Mouse (Mus musculus): ENCODE results near the gene Nlrc4. TPM values are rescaled to one million over a fixed set of nuclear protein-coding genes. Genes with fewer than 3 reads are reported as not detected.

Nlrc4 gene
- polyA plus RNA-seq (2014; fragmentation: Nextera tagmentation; extraction: Ambion mirVana), result 0.12 and 0.23 TPM in 2 replicates

GRCm38 (mm10) chr17:74458711-74459408 lies at the start of gene Nlrc4:
TSS of gene Nlrc4 (minus strand) at chr17:74459142.
- no peaks in the 10 kb centered on the region for H3K36me3 ChIP-seq (ENCODE audit: control insufficient read depth, insufficient read depth, low read length)
- ATAC-seq (ENCODE audit: insufficient read depth, low FRiP score, low TSS enrichment) (no peak), DNase-seq (ENCODE audit: low spot score) (no peak)
- no peaks in the 10 kb centered on the region for H3K4me1 ChIP-seq (ENCODE audit: control insufficient read depth, insufficient read depth, low read length)
- H3K9me3 ChIP-seq (ENCODE audit: control insufficient read depth, low read length), result no peaks in the 10 kb centered on the region
- H3K27ac ChIP-seq (ENCODE audit: low read depth, low read length), result no peak within 1 kb of the TSS
- 50% methylated on average over 8 of the region's 8 CpGs for WGBS
- no peaks in the 10 kb centered on the region for H3K27me3 ChIP-seq (ENCODE audit: control insufficient read depth, insufficient read depth, low read length)
- H3K9ac ChIP-seq (ENCODE audit: low read length), result no peak within 1 kb of the TSS
- no peak within 1 kb of the TSS for H3K4me2 ChIP-seq (ENCODE audit: low read depth)
- H3K4me3 ChIP-seq (ENCODE audit: low read depth, low read length), result no peak within 1 kb of the TSS

- DNase-seq (ENCODE audit: low spot score), result no peak
- ATAC-seq (ENCODE audit: insufficient read depth, low FRiP score, low TSS enrichment), result no peak
- Histone ChIP-seq H3K27ac (ENCODE audit: low read depth, low read length) (no peak overlapping the region), H3K9me3 (ENCODE audit: control insufficient read depth, low read length) (no peaks in the 10 kb centered on the region), H3K4me1 (ENCODE audit: control insufficient read depth, insufficient read depth, low read length) (no peaks in the 10 kb centered on the region), H3K9ac (ENCODE audit: low read length) (no peak overlapping the region), H3K4me2 (ENCODE audit: low read depth) (no peak overlapping the region), H3K36me3 (ENCODE audit: control insufficient read depth, insufficient read depth, low read length) (no peaks in the 10 kb centered on the region), H3K4me3 (ENCODE audit: low read depth, low read length) (no peak overlapping the region), H3K27me3 (ENCODE audit: control insufficient read depth, insufficient read depth, low read length) (no peaks in the 10 kb centered on the region)
- WGBS, result 95% methylated on average over 3 of the region's 3 CpGs
Observed at GRCm38 (mm10) chr17:74508600-74508999, 49.7 kb upstream of the Nlrc4 start.

- H3K9ac ChIP-seq (ENCODE audit: low read length), result no peak overlapping the region
- H3K9me3 ChIP-seq (ENCODE audit: control insufficient read depth, low read length), result no peaks in the 10 kb centered on the region
- no peaks in the 10 kb centered on the region for H3K4me1 ChIP-seq (ENCODE audit: control insufficient read depth, insufficient read depth, low read length)
- no peak for ATAC-seq (ENCODE audit: insufficient read depth, low FRiP score, low TSS enrichment)
- no peak overlapping the region for H3K4me2 ChIP-seq (ENCODE audit: low read depth)
- 82% methylated on average over 2 of the region's 2 CpGs for WGBS
- no peaks in the 10 kb centered on the region for H3K36me3 ChIP-seq (ENCODE audit: control insufficient read depth, insufficient read depth, low read length)
- no peak for DNase-seq (ENCODE audit: low spot score)
- H3K4me3 ChIP-seq (ENCODE audit: low read depth, low read length), result no peak overlapping the region
- no peaks in the 10 kb centered on the region for H3K27me3 ChIP-seq (ENCODE audit: control insufficient read depth, insufficient read depth, low read length)
- H3K27ac ChIP-seq (ENCODE audit: low read depth, low read length), result no peak overlapping the region
Observed at GRCm38 (mm10) chr17:74507934-74508333, 49.0 kb upstream of the Nlrc4 start.

- H3K27ac ChIP-seq (ENCODE audit: low read depth, low read length), result no peak overlapping the region
- no peak overlapping the region for H3K4me2 ChIP-seq (ENCODE audit: low read depth)
- no peak for ATAC-seq (ENCODE audit: insufficient read depth, low FRiP score, low TSS enrichment)
- no peak for DNase-seq (ENCODE audit: low spot score)
- no peaks in the 10 kb centered on the region for H3K9me3 ChIP-seq (ENCODE audit: control insufficient read depth, low read length)
- peaks cover 3% of the 10 kb centered on the region; the same call in 1 of the 2 replicates for H3K36me3 ChIP-seq (ENCODE audit: control insufficient read depth, insufficient read depth, low read length)
- H3K4me3 ChIP-seq (ENCODE audit: low read depth, low read length), result no peak overlapping the region
- H3K9ac ChIP-seq (ENCODE audit: low read length), result no peak overlapping the region
- H3K4me1 ChIP-seq (ENCODE audit: control insufficient read depth, insufficient read depth, low read length), result no peaks in the 10 kb centered on the region
- no peaks in the 10 kb centered on the region for H3K27me3 ChIP-seq (ENCODE audit: control insufficient read depth, insufficient read depth, low read length)
Observed at GRCm38 (mm10) chr17:74501085-74501484, 42.1 kb upstream of the Nlrc4 start.

DNA sequence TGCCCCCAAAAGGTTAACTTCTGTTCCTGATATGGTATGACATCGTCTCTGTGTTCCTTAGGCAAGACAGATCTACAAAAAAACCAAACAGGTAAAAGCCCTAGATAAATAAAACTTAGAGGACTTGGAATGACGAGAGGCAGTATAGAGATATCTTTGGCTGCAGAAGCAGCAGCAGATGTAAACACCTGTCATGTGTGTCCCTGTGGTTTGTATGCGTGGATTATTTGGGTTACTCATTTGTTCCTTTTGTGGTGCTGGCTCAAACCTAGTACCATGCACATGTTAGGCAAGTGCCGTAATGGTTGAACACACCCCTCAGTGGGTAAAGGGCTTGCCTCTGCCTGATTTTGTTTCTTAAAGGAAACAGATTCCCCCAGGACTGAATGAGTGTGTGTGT lies 41.3 kb upstream of the Nlrc4 start:
- DNase-seq (ENCODE audit: low spot score), result no peak
- 92% methylated on average over 4 of the region's 4 CpGs for WGBS

DNA sequence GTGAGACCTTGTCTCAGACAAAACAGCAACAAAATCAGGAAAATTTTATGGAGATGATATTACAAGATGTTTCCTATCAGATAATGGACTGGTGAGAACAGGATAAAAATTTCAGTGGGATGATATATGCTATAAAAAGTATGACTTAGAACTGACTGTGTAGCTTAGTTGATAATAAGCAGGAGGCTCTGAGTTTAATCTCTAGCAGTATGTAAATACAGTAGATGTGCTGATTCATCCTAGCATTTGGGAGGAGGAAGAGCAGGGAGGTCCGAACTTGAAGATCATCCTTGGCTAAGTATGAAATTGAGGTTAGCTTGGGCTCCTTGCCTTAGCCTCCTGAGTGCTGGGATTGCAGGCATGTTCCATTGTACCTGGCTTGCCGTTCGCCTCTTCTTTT lies 32.6 kb upstream of the Nlrc4 start:
- no peaks in the 10 kb centered on the region for H3K27me3 ChIP-seq (ENCODE audit: control insufficient read depth, insufficient read depth, low read length)

More for the DNA sequence above, 41.3 kb upstream of the Nlrc4 start:
- H3K4me1 ChIP-seq (ENCODE audit: control insufficient read depth, insufficient read depth, low read length), result no peaks in the 10 kb centered on the region
- no peak overlapping the region for H3K27ac ChIP-seq (ENCODE audit: low read depth, low read length)
- H3K4me2 ChIP-seq (ENCODE audit: low read depth), result no peak overlapping the region
- no peak overlapping the region for H3K9ac ChIP-seq (ENCODE audit: low read length)
- ATAC-seq (ENCODE audit: insufficient read depth, low FRiP score, low TSS enrichment), result no peak
- H3K27me3 ChIP-seq (ENCODE audit: control insufficient read depth, insufficient read depth, low read length), result no peaks in the 10 kb centered on the region
- no peak overlapping the region for H3K4me3 ChIP-seq (ENCODE audit: low read depth, low read length)
- H3K36me3 ChIP-seq (ENCODE audit: control insufficient read depth, insufficient read depth, low read length), result peaks cover 3% of the 10 kb centered on the region; the same call in 1 of the 2 replicates
- H3K9me3 ChIP-seq (ENCODE audit: control insufficient read depth, low read length), result no peaks in the 10 kb centered on the region

GRCm38 (mm10) chr17:74489901-74490220 lies 30.9 kb upstream of the Nlrc4 start:
- H3K4me2 ChIP-seq (ENCODE audit: low read depth), result peak overlapping the region; percentile 69
- no peak for DNase-seq (ENCODE audit: low spot score)
- under 1% methylated on average over 12 of the region's 12 CpGs for WGBS
- ATAC-seq (ENCODE audit: insufficient read depth, low FRiP score, low TSS enrichment), result no peak
- no peak overlapping the region for H3K27ac ChIP-seq (ENCODE audit: low read depth, low read length)
- H3K4me1 ChIP-seq (ENCODE audit: control insufficient read depth, insufficient read depth, low read length), result no peaks in the 10 kb centered on the region
- H3K36me3 ChIP-seq (ENCODE audit: control insufficient read depth, insufficient read depth, low read length), result no peaks in the 10 kb centered on the region; the same call in 1 of the 2 replicates
- peak overlapping the region; percentile 95 for H3K4me3 ChIP-seq (ENCODE audit: low read depth, low read length)
- H3K9ac ChIP-seq (ENCODE audit: low read length), result peak overlapping the region; percentile 89
- H3K27me3 ChIP-seq (ENCODE audit: control insufficient read depth, insufficient read depth, low read length), result no peaks in the 10 kb centered on the region
- no peaks in the 10 kb centered on the region for H3K9me3 ChIP-seq (ENCODE audit: control insufficient read depth, low read length)

More for the DNA sequence above, 32.6 kb upstream of the Nlrc4 start:
- Histone ChIP-seq H3K36me3 (ENCODE audit: control insufficient read depth, insufficient read depth, low read length) (no peaks in the 10 kb centered on the region; the same call in 1 of the 2 replicates), H3K9me3 (ENCODE audit: control insufficient read depth, low read length) (no peaks in the 10 kb centered on the region), H3K4me1 (ENCODE audit: control insufficient read depth, insufficient read depth, low read length) (no peaks in the 10 kb centered on the region), H3K4me2 (ENCODE audit: low read depth) (no peak overlapping the region), H3K4me3 (ENCODE audit: low read depth, low read length) (no peak overlapping the region), H3K27ac (ENCODE audit: low read depth, low read length) (no peak overlapping the region), H3K9ac (ENCODE audit: low read length) (no peak overlapping the region)
- ATAC-seq (ENCODE audit: insufficient read depth, low FRiP score, low TSS enrichment), result no peak
- 88% methylated on average over 3 of the region's 3 CpGs for WGBS
- no peak for DNase-seq (ENCODE audit: low spot score)

GRCm38 (mm10) chr17:74489024-74489900 lies 30.3 kb upstream of the Nlrc4 start, which contains the start of gene Yipf4:
TSS of gene Yipf4 (plus strand) at chr17:74489493.
- Histone ChIP-seq H3K27ac (ENCODE audit: low read depth, low read length) (0 out of 2 replicates have a peak within 1 kb of the TSS, but pooled peaks have one; percentile 47), H3K9ac (ENCODE audit: low read length) (peak within 1 kb of the TSS; percentile 89), H3K4me1 (ENCODE audit: control insufficient read depth, insufficient read depth, low read length) (no peaks in the 10 kb centered on the region), H3K9me3 (ENCODE audit: control insufficient read depth, low read length) (no peaks in the 10 kb centered on the region), H3K27me3 (ENCODE audit: control insufficient read depth, insufficient read depth, low read length) (no peaks in the 10 kb centered on the region), H3K4me3 (ENCODE audit: low read depth, low read length) (peak within 1 kb of the TSS; percentile 95), H3K4me2 (ENCODE audit: low read depth) (peak within 1 kb of the TSS; percentile 69), H3K36me3 (ENCODE audit: control insufficient read depth, insufficient read depth, low read length) (no peaks in the 10 kb centered on the region; the same call in 1 of the 2 replicates)
- WGBS, result 4% methylated on average over 58 of the region's 58 CpGs
- DNase-seq (ENCODE audit: low spot score) (peak; percentile 94), ATAC-seq (ENCODE audit: insufficient read depth, low FRiP score, low TSS enrichment) (peak; percentile 100)

Data from neural tube, embryonic 11.5 days (tissue).